Mouse (Mus musculus) layer of hippocampus, postnatal 10 days (tissue): ENCODE measurements around the gene Cracr2a. TPM values are rescaled to one million over a fixed set of nuclear protein-coding genes. Genes with fewer than 3 reads are reported as not detected.

Experiments
- DNase-seq, 2 experiments: peaks; one replicate each; pipeline ENCODE4 v3.0.0; 2021; ENCODE audit warnings: low spot score in 2 of 2
- total RNA-seq, 2 experiments: library from RNA; stranded (reverse); gene quantifications; 2 replicates each; pipeline ENCODE4 v1.2.3; 2021

The Cracr2a gene
- total RNA-seq, 2 experiments from 2014 or later, result 1.5 to 2.2 TPM

DNA sequence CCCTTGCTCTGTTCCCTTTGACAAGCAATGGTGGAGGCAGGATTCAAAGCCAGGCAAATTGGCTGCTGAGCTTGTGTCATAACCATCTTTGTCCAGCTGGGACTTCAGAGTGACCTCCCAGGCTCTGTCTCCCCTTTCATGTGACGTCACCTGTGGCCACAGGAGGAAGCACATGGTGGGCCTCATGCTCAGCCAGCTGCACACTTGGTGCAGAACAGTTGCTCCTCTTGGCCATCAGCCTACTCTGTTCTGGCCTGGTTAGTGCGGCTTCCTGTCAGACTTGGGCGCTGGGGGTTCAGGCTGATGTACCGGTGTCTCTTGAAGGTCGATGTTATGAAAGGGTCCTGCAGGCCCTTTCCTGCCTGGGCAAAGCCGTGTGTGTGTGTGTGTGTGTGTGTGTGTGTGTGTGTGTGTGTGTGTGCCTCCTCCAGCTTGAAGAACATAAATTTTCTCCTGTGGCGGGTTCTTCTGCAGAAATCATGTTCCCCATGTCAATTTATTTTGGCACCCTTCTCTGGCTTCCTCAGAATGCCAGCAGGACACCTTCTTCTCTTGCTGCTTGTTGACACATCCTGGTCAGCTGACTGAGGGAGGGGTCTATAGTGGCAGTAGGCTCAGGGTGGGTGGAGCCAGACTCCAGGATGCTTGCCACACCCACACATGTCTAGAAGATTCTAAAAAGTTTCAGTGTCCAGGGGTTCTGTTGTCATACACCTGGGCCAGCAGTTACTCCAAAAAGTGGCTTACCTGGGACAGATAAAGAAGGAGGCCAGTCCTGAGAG is 5.0 kb downstream of the Cracr2a start:
- DNase-seq, result peak; percentile 44 to 50

GRCm38 (mm10) chr6:127571849-127572550 is 10.9 kb downstream of the Cracr2a start:
- no peak for DNase-seq

DNA sequence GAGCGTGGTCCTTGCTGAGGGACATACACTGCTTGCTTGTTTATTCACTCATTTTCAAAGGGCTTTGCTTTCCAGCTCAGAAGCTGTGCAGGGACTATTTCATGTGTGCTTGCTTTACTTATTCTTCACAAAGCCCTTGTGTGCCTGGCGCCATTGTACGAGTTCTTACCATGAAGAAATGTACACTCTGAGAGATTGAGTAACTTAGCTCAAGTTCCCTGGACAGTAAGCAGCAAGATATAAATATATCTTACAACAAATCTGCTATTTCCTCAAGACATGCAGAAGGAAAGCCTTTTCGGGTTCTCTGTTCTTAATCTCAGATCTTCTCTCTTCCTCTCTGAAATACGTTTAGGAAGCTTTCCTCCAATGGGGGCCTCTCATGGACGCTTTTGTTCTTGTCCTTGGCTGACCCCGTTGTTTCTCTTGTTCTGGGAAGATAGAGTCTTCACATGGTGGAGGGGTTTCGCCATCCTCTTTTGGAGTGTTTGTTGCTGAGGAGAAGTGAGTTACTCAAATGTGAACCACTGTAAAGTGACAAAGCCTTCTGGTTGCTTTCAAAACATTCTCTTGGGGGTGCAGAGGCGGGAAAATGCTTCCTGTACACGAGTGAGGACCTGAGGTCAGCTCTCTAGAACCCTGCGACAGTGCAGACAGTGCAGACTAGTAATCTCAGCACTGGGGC is 12.8 kb downstream of the Cracr2a start:
- DNase-seq, result no peak

DNA sequence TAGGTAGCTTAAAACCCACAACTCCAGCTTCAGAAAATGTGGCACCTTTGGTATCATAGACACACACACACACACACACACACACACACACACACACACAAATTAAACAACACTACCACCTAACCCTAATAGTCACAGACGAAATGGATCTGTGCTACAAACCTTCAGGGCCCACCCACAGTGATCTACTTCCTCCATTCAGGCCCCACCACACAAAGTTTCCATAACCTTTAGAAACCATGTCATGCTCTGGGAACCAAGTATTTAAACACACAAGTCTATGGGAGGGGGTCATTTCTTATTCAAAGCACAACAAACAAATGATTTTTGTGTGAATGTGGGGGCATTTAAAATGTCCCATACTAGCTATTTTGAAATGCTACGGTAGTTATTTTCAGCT is 14.1 kb downstream of the Cracr2a start:
- DNase-seq, result no peak

- no peak for DNase-seq
Measured at GRCm38 (mm10) chr6:127577688-127578087, 16.6 kb downstream of the Cracr2a start.

GRCm38 (mm10) chr6:127578316-127578715 is 17.2 kb downstream of the Cracr2a start:
- DNase-seq, result no peak

DNA sequence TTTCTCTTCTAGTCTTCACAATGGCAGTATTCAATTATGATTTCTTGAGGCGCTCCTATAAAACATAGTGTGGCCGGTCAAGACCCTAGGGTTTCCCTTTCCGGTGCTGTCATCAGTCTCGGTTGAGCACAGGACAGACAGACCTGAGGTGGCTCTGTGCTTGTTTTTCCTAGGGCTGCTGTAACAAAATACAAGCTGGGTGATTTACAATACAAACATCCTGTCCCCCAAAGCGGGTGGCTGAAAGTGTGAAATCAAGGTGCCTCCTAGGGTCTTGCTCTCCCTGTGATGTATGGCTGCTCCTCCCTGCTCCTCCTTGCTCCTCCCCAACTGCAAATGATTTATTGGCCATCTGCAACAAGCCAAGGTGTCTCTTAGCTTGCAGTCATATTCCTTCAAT is 17.7 kb downstream of the Cracr2a start:
- DNase-seq, result no peak

- DNase-seq, result no peak
Measured at GRCm38 (mm10) chr6:127581915-127582314, 20.8 kb downstream of the Cracr2a start.

DNA sequence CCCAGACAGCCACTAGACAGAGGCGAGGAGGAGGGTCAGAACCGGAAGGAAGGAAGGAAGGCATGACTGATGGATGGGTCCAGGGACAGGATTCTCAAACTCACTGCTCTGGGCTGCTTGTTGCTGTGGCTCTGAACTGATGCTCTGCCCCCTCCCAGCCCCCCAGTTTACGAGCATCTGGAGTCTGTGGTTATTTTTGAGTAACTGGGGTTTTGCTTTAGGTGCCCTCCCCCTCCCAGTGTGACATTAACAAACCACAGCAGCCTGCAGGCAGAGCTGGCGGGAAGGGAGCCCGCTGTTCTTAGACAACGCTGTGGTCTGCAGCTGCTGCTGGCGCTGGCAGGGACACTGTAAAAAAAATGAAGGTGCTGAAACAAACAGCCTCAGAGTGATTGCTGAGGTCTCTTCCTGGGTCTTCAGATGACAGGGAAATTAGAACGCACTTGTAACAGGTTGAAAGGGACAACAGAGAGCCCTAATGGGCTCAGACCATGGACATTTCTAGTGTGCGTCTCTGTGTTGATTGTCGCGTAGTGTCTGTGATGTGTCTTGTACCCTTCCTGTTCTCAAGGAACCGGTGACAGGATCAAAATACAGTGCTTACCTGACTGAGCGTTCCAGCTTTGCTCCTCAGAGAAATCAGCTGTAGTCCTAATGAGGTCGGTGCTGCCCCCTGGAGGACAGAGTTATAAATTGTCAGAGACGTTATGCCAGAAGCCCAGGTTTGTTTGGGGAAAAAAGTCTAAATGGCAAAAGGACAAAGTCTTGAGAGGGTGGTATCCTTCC is 21.4 kb downstream of the Cracr2a start:
- DNase-seq, result peak; percentile 89

GRCm38 (mm10) chr6:127591467-127591866 is 30.3 kb downstream of the Cracr2a start:
- no peak for DNase-seq

DNA sequence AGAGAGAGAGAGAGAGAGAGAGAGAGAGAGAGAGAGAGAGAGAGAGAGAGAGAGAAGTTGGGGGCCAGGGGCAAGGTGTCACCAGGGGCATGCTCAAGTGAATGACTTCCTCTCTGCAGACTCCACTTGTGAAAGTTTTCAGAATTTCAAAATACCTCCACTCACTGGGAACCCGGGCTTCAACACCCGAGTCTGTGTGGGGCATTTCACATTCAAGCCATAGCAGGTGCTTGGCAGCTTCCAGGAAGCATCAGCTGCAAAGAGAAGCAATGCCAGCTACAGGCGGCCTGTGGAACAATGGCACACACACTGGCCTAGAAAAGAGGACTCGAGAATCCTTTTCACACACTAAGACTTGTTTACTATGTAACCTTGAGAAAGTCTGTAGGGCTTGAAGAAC is 32.3 kb downstream of the Cracr2a start:
- DNase-seq, result peak in 1 of 2 experiments; percentile 46

- DNase-seq, result no peak
Measured at GRCm38 (mm10) chr6:127599280-127599679, 38.1 kb downstream of the Cracr2a start.

GRCm38 (mm10) chr6:127605067-127606025 is 44.2 kb downstream of the Cracr2a start:
- DNase-seq, result no peak

DNA sequence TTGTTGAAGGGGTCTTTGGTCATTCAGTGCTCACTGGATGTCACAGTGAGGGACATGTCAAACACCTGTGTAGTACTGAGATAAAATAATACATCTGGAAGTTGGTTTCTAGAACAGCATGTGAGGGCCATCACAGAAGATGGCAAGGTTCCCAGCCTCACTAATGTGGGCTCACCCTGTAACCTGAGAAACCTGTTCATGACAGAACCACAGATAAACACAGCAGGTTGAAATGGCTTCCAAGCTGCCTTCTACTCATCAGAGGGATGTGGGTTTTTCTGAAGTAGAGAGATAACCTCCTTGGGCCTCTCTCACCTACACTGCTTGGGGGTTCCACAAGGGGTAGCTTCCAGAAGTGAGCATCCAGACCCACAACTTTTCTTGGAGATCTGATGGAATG is 48.5 kb downstream of the Cracr2a start:
- DNase-seq, result no peak

DNA sequence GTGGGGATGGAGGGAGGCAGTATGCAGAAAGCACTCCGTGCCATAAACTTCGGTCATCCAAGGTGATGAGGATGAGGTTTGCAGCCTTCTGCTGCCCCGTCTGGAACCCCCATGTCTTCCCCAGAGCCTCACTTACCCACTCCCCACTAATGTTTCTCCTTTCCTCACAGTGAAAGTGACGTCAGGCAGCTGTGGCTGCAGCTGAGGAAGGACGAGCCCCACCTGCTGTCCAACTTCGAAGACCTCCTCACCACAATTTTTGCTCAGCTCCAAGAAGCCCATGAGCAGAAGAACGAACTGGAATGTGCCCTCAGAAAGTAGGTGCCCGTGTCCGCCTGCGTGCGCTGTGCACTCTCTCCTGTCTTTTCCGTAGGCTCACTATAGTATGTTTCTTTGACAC is 50.1 kb downstream of the Cracr2a start:
- DNase-seq, result no peak

- no peak for DNase-seq
Measured at GRCm38 (mm10) chr6:127614083-127614984, 53.2 kb downstream of the Cracr2a start.

- peak; percentile 50 to 52 for DNase-seq
Measured at GRCm38 (mm10) chr6:127616623-127617022, 55.5 kb downstream of the Cracr2a start.

- DNase-seq, result peak; percentile 63 to 74
Measured at GRCm38 (mm10) chr6:127617258-127618025, 56.3 kb downstream of the Cracr2a start.
